Mouse (Mus musculus) gastrocnemius, adult 18-20 months (tissue): ENCODE data around the gene Ros1. TPM values are rescaled to one million over a fixed set of nuclear protein-coding genes. Genes with fewer than 3 reads are reported as not detected.
A peak's percentile ranks its signal among the peaks of the same experiment; 100 is the strongest.

Experiments
- DNase-seq: peaks from one replicate; pipeline ENCODE4 v3.0.0; 2021; ENCODE audit warnings: low spot score
- long read RNA-seq, 2 experiments: library from polyadenylated mRNA; stranded (forward); transcript quantifications; one replicate each; pipeline ENCODE4 v2.0.0; 2021
- total RNA-seq, 2 experiments: library from RNA; stranded (reverse); gene quantifications; 2 replicates each; pipeline ENCODE4 v1.2.3; 2021

The Ros1 gene
- total RNA-seq = under 1 TPM in 1 of 2 experiments, not detected in 1; 0.09 TPM
- long read RNA-seq, experiment 1 = 0 reads
- long read RNA-seq, experiment 2 = 0 reads

GRCm38 (mm10) chr10:52194957-52195852, at the start of gene Ros1:
TSS of gene Ros1 (minus strand) at chr10:52195244.
- DNase-seq = no peak

- DNase-seq = no peak
Measured at GRCm38 (mm10) chr10:52242680-52243323, 47.8 kb upstream of the Ros1 start.

DNA sequence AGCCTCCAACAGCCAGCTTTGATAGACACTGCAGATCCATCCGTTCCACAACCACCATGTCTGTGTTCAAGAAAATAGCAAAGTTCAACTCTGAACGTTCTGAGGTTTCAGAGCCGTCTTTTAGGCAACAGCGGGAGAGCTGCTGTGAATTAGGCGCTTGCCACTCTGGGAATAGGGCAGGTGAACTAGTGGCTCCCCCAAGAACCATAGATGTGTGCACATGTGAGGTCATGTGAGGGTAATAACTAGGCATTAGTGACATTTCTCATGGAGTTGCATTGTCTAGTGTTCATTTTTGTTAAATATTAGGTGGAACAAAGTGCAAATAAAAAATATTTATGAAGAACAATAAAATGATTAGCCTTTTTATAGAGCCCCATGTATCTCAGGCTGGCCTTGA, 47.0 kb upstream of the Ros1 start:
- DNase-seq = no peak

DNA sequence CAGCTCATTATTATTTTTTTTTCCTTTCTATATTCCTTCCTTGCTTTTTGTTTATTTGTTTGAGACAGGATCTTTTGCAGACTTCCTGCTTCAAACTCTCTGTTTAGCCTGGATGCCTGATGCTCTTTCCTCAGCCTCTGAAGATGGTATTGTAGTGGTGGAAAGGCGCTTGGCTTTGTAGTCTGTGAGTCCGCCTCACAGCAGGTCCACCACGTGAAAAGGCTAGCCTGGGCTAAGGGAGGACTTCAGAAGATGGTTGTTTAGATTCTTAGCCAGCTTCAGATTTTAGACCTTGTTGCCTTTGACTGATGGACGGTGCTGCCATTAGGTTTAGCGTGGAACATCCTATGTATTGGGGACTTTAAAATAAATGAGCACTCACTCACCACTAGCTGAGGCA, 40.4 kb upstream of the Ros1 start:
- DNase-seq = no peak

DNA sequence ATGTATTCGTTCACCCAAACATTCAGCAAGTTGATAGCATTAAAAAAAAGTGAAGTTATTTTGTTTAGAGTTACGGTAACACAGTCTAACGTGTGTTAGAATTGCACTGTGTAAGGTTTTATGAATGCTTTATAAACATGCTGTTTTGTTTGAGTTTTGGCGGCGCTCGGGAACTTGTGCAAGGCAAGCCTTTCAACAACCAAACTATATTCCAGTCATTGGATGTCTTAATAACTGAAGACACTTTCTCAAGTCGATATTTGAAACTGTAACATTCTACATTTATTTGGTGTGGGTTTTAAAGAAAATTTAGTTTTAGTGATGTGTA, 39.6 kb upstream of the Ros1 start:
- no peak for DNase-seq

- peak; percentile 20 for DNase-seq
Measured at GRCm38 (mm10) chr10:52233969-52234653, 39.1 kb upstream of the Ros1 start.

- DNase-seq = peak; percentile 37
Measured at GRCm38 (mm10) chr10:52233301-52233968, 38.4 kb upstream of the Ros1 start, which contains the start of gene Dcbld1. TSS of gene Dcbld1 (plus strand) at chr10:52233619.

DNA sequence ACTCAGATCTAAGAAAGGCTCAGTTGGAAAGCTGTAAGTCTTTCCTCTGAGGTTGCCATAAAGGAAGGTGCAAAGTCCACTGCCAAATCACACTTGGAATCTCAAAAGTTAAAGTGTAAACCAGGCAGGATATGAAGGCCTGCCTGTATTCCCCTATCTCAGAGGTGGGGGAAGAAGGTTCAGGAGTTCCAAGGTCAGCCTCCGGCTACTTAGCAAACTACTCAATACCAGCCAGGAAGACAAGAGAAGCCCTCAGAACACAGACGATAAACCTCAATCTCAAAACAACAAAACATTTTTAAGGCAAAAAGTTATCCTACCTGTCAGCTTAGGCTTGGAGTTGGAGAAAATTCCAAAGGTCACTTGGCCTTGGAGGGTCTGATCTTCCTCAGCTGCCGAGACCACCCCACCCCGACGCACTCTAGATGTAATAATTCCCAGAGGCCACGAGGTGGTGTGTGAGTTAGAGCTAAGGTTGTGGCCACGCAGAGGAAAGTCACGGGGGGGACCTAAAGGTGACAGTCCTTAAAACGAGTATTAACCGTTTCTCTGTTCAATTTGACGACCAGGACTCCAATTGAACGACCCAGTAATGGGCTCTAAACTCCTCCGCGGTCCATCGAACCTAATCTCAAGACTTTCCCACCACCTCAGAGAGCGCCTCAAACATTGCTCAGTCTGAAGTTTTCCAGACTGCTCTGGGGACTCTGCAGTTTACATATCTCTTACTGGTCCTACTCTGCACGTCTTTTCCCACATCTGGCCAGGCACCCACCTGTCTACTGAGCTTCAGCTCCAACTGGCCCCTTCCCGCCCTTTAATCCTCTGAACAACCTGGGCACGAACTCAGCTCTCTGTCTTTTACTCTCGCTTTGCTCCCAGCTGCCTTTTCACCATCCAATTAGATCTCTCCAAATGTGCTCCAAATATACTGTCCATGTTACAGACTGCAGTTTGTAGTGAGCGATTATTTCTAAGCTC, 37.4 kb upstream of the Ros1 start:
- DNase-seq = no peak

DNA sequence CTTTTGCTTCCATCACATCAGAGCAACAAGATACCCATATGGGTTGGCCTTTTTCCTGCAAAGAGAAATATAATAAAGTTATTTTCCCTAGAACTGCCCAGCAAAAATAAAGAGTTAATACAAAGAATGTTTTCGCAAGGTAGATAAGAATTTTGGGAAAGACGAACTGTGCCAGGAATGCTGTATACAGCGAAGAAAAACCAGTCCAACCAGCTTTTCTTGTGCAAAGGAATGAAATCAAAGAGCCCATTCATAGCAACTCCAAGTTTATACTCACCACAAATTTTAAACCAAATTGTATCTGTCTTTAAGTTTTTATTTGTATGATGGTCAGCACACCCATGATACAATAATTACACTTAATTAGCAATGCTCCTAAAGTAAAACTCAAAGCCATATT, 24.6 kb upstream of the Ros1 start:
- DNase-seq = no peak

GRCm38 (mm10) chr10:52217564-52217934, 22.5 kb upstream of the Ros1 start:
- DNase-seq = no peak

- peak; percentile 22 for DNase-seq
Measured at GRCm38 (mm10) chr10:52216797-52217563, 21.9 kb upstream of the Ros1 start.

- no peak for DNase-seq
Measured at GRCm38 (mm10) chr10:52215267-52215818, 20.3 kb upstream of the Ros1 start.

DNA sequence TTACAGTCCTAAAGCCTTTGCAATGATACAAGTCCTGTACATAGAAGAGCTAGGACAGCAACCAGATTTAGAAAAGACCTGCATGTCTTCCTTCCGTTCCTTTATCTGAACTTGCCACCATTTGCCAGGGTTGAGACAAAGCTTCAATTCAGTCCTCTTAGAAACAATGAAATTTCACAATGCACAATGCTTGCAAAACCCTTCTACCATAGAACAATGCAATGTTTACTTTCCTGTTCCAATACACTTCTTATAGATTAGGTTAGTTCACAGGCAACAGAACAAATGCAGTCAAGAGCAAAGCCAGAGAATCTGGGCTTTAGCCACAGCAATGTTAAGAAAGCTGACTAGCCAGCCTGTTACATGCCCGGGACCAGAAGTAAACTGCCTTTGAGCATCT, 9.0 kb upstream of the Ros1 start:
- no peak for DNase-seq

GRCm38 (mm10) chr10:52185900-52186299, 9.1 kb downstream of the Ros1 start:
- no peak for DNase-seq

DNA sequence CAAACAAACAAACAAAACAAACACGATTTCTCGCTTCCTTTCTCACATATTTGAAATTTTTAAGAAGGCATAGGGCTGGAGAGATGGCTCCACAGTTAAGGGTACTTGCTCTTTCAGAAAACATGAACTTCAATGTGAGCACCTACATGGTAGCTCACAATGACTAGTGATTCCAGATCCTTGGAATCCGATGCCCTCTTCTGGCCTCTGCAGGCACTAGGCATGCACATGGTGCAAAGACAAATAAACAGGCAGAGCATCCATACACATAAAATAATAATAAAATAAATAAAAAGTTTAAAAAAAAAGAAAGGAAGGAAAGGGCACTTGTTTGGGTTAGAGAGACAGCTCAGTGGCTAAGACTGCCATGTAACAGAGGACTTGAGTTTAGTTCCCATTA, 12.2 kb downstream of the Ros1 start:
- DNase-seq = no peak

DNA sequence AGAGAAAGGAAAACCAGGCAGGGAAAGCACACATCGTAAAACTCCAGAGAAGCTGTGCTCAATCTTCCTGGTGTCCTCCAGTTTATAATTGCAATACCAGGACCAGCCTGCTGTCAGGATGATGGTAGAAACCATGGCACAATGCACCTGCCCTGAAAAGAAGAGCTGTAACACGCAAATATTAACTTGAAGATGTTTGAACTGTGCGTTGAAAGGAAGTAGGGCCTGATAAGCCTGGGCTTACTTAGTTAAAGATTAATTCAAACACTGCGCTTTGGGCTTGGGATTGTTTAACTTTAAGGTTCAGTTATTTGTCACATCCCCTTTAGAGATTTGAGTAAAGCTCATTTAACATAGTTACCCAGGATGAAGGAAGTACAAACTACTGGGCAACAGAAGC, 20.7 kb downstream of the Ros1 start:
- no peak for DNase-seq

DNA sequence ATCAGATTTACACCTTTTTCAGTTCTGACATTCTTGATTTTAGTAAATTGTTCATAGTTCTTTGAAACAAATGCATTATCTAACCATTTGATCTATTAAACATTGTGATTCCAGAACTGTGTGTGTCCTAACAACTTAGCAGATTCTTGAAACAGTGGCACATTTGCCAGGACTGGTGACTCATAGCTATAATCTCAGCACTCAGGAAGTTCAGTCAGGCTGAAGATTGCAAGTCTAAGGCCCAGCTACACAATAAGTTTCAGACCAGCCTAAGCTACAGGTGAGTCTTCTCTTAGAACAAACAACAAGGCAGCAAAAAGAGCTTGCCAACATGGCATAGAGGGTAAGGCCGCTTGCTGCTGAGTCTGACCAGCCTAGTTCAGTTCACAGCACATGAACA, 24.6 kb downstream of the Ros1 start:
- no peak for DNase-seq

- DNase-seq = no peak
Measured at GRCm38 (mm10) chr10:52169841-52170240, 25.2 kb downstream of the Ros1 start.

- peak; percentile 34 for DNase-seq
Measured at GRCm38 (mm10) chr10:52165376-52165775, 29.7 kb downstream of the Ros1 start.
